In the genomic region with DNA sequence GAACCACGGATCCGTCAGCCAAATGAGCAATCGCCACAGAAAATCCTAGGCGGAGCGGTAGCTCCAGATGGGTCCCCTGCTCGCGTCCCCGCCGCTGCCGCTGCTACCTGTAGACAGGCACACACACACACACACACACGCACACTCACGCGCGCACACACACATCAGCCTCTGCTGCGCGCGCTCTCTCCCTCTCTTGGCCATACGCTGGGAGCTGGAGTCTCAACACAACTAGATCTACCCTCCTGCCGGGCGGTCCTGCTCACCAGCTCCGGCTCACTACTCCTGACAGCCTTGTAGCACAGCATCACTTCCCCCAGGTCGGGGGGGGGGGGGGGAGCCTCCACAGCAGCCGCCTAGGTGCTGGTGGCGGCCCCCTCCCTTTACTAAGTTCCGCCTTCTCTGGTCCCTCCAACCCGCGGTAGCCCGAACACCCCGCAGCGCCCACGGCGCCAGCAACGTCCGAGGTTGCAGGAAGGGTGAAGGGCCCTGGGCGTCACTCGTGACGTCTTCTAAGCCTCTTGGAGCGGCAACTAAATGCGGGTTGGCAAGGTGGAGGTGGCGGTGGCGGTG, we compare ENCODE assay signal across 9 mouse cellular contexts. TPM values are rescaled to one million over a fixed set of nuclear protein-coding genes. Genes with fewer than 3 reads are reported as not detected.
DNase-seq lines count a peak whose midpoint lies in the region; ATAC-seq and TF ChIP-seq lines count a peak whose summit lies in the region.
"Had no signal": no experiment of that assay in that cellular context is flagged by ENCODE, and none has a peak within 500 bp of the region (broad histone marks: within the 10 kb centered on the region; RNA-seq: fewer than 3 reads in every experiment).

No protein-coding gene starts in this region.

- H3K4me3 ChIP-seq in lung, embryonic 16.5 days (ENCODE audit: low read length): peak overlapping the region; percentile 45
- H3K4me3 ChIP-seq in lung, adult 2 months (replicated peaks; ENCODE audit: extremely low read depth, low read depth, low read length): no peak overlapping the region
- H3K4me3 ChIP-seq in embryonic facial prominence, embryonic 14.5 days (ENCODE audit: low read depth, low read length): peak overlapping the region; percentile 62
- H3K4me3 ChIP-seq in intestine, embryonic 16.5 days (ENCODE audit: low read length): peak overlapping the region; percentile 54
- H3K4me3 ChIP-seq in liver, embryonic 13.5 days (replicated peaks): peak overlapping the region; percentile 31

- ATAC-seq in lung, embryonic 16.5 days (ENCODE audit: low read depth): peak; percentile 67
- ATAC-seq in embryonic facial prominence, embryonic 14.5 days (ENCODE audit: low read depth): peak; percentile 70
- peak; percentile 56 for ATAC-seq in intestine, embryonic 16.5 days
- ATAC-seq in liver, embryonic 13.5 days (ENCODE audit: low read depth): no peak

- WGBS in lung, embryonic 16.5 days: under 1% methylated on average over 38 of the region's 41 CpGs
- 3% methylated on average over 41 of the region's 41 CpGs for WGBS in lung, adult 2 months
- WGBS in embryonic facial prominence, embryonic 14.5 days: 0% methylated on average over 30 of the region's 41 CpGs
- WGBS in intestine, embryonic 16.5 days: under 1% methylated on average over 40 of the region's 41 CpGs
- WGBS in liver, embryonic 13.5 days (ENCODE audit: insufficient replicate concordance): 2% methylated on average over 33 of the region's 41 CpGs

- H3K9me3 ChIP-seq in lung, embryonic 16.5 days (ENCODE audit: control insufficient read depth, low read length): no peaks in the 10 kb centered on the region
- no peaks in the 10 kb centered on the region for H3K9me3 ChIP-seq in embryonic facial prominence, embryonic 14.5 days (ENCODE audit: control insufficient read depth, low read length)
- no peaks in the 10 kb centered on the region for H3K9me3 ChIP-seq in intestine, embryonic 16.5 days (ENCODE audit: control insufficient read depth, low read length)
- no peaks in the 10 kb centered on the region for H3K9me3 ChIP-seq in liver, embryonic 13.5 days (replicated peaks)

- peak overlapping the region; percentile 77 for H3K4me2 ChIP-seq in lung, embryonic 16.5 days (ENCODE audit: low read depth, low read length)
- peak overlapping the region; percentile 96 for H3K4me2 ChIP-seq in embryonic facial prominence, embryonic 14.5 days (ENCODE audit: low read depth, low read length)
- H3K4me2 ChIP-seq in intestine, embryonic 16.5 days (ENCODE audit: low read depth, low read length): peak overlapping the region; percentile 87
- H3K4me2 ChIP-seq in liver, embryonic 13.5 days: peak overlapping the region; percentile 37

- no peaks in the 10 kb centered on the region; the same call in 1 of the 2 replicates for H3K4me1 ChIP-seq in lung, embryonic 16.5 days (replicated peaks; ENCODE audit: control insufficient read depth, insufficient read depth, low read length)
- H3K4me1 ChIP-seq in lung, adult 2 months (ENCODE audit: control insufficient read depth, insufficient read depth, low read length): no peaks in the 10 kb centered on the region
- peaks cover 10% of the 10 kb centered on the region; the same call in 1 of the 2 replicates for H3K4me1 ChIP-seq in embryonic facial prominence, embryonic 14.5 days (ENCODE audit: control insufficient read depth, insufficient read depth, low read length)
- peaks cover 4% of the 10 kb centered on the region; the same call in 1 of the 2 replicates for H3K4me1 ChIP-seq in intestine, embryonic 16.5 days (ENCODE audit: control insufficient read depth, insufficient read depth, low read length)
- no peaks in the 10 kb centered on the region for H3K4me1 ChIP-seq in liver, embryonic 13.5 days (replicated peaks)

- H3K27me3 ChIP-seq in lung, embryonic 16.5 days (ENCODE audit: control insufficient read depth, insufficient read depth, low read depth, low read length): peaks cover 37% of the 10 kb centered on the region
- peaks cover 41% of the 10 kb centered on the region for H3K27me3 ChIP-seq in embryonic facial prominence, embryonic 14.5 days (replicated peaks; ENCODE audit: control insufficient read depth, insufficient read depth, low read length)
- H3K27me3 ChIP-seq in intestine, embryonic 16.5 days (replicated peaks; ENCODE audit: control insufficient read depth, insufficient read depth, low read length): peaks cover 23% of the 10 kb centered on the region
- H3K27me3 ChIP-seq in liver, embryonic 13.5 days: peaks cover 41% of the 10 kb centered on the region

- DNase-seq in lung, adult 2 months: no peak
- DNase-seq in embryonic facial prominence, embryonic 14.5 days (ENCODE audit: low spot score): peak; percentile 71
- DNase-seq in liver, embryonic 13.5 days: no peak
- peak; percentile 56 for DNase-seq in right cerebral cortex, postnatal 4 days
- DNase-seq in thymus, postnatal 36 days: no peak
- DNase-seq in gastrocnemius, adult 8-10 months (ENCODE audit: low spot score in 2 of 2): no peak

- no peak overlapping the region for H3K27ac ChIP-seq in lung, embryonic 16.5 days (ENCODE audit: low read length)
- H3K27ac ChIP-seq in embryonic facial prominence, embryonic 14.5 days (replicated peaks; ENCODE audit: low read depth, low read length): no peak overlapping the region
- H3K27ac ChIP-seq in intestine, embryonic 16.5 days (ENCODE audit: low read length): no peak overlapping the region
- H3K27ac ChIP-seq in liver, embryonic 13.5 days: no peak overlapping the region

- H3K36me3 ChIP-seq in lung, embryonic 16.5 days (ENCODE audit: control insufficient read depth, insufficient read depth, low read length): no peaks in the 10 kb centered on the region
- H3K36me3 ChIP-seq in embryonic facial prominence, embryonic 14.5 days (ENCODE audit: control insufficient read depth, insufficient read depth, low read length): no peaks in the 10 kb centered on the region
- H3K36me3 ChIP-seq in intestine, embryonic 16.5 days (ENCODE audit: control insufficient read depth, insufficient read depth, low read length): no peaks in the 10 kb centered on the region
- no peaks in the 10 kb centered on the region for H3K36me3 ChIP-seq in liver, embryonic 13.5 days

- TF ChIP-seq POLR2A in lung, adult 2 months (IDR thresholded peaks at IDR 0.05; ENCODE audit: borderline replicate concordance, extremely low read depth, low read depth, low read length): no peak

- no peak for TF ChIP-seq CTCF in lung, adult 2 months (IDR thresholded peaks at IDR 0.05; ENCODE audit: insufficient read depth, low read length)

- peak overlapping the region; percentile 19; the same call in 1 of the 2 replicates for H3K9ac ChIP-seq in lung, embryonic 16.5 days (ENCODE audit: low read length)
- peak overlapping the region; percentile 58 for H3K9ac ChIP-seq in embryonic facial prominence, embryonic 14.5 days (ENCODE audit: low read depth, low read length)
- H3K9ac ChIP-seq in intestine, embryonic 16.5 days (ENCODE audit: low read depth, low read length): peak overlapping the region; percentile 62
- H3K9ac ChIP-seq in liver, embryonic 13.5 days: no peak overlapping the region

RNA-seq across cellular contexts. Expression of gene Nlgn1, which starts 1.1 kb away (rescaled TPM):
- polyA plus RNA-seq in lung, embryonic 16.5 days (2015; fragmentation: Nextera tagmentation; extraction: Ambion mirVana): 1.0 and 2.0 TPM in 2 replicates
- polyA plus RNA-seq in lung, adult 2 months (2012; rRNA removed): 0.15 and 0.16 TPM in 2 replicates
- polyA plus RNA-seq in embryonic facial prominence, embryonic 14.5 days (2014; fragmentation: Nextera tagmentation; extraction: Ambion mirVana): 3.2 and 3.6 TPM in 2 replicates
- polyA plus RNA-seq in intestine, embryonic 16.5 days (2015; fragmentation: Nextera tagmentation; extraction: Ambion mirVana): 1.2 and 1.6 TPM in 2 replicates
- 0.05 and 0.09 TPM in 2 replicates for polyA plus RNA-seq in liver, embryonic 13.5 days (2015; fragmentation: Nextera tagmentation; extraction: Ambion mirVana)
- total RNA-seq in gastrocnemius, adult 8-10 months (2022): under 1 TPM in 2 of 4 experiments, not detected in 2; 0.07 to 0.12 TPM
- total RNA-seq: neutrophil, adult 5-6 weeks had no signal

Comparison
In these comparisons a context has a peak if more than half of its experiments do, and no peak if none do; other contexts are left out.
1. H3K4me2 ChIP-seq: peak in every context shown above with its lines; median percentile 96 in embryonic facial prominence, embryonic 14.5 days; 87 in intestine, embryonic 16.5 days; 77 in lung, embryonic 16.5 days; 37 in liver, embryonic 13.5 days.
2. DNase-seq: peak in embryonic facial prominence, embryonic 14.5 days (single experiment) and right cerebral cortex, postnatal 4 days (single experiment); none in lung, adult 2 months (single experiment), liver, embryonic 13.5 days (single experiment), thymus, postnatal 36 days (0 of 2) and gastrocnemius, adult 8-10 months (0 of 2).